Mouse (Mus musculus): ENCODE results near the gene Gm5767.

- TF ChIP-seq CTCF (IDR thresholded peaks at IDR 0.05) = no peak
- peak; percentile 51; the same call in 1 of the 2 replicates for TF ChIP-seq POLR2A (IDR thresholded peaks at IDR 0.05; ENCODE audit: insufficient read depth, low read depth, low read length)
Observed at GRCm38 (mm10) chr16:8667261-8667660, 13.3 kb upstream of the Gm5767 start.

Measured in heart, adult 2 months (tissue).